Mouse (Mus musculus): Measurements from ENCODE around the gene Cldn4.

The Cldn4 gene

GRCm38 (mm10) chr5:134946857-134947255 is at the start of gene Cldn4:
TSS of gene Cldn4 (minus strand) at chr5:134946934.
- DNase-seq (ENCODE audit: low spot score): no peak

- DNase-seq (ENCODE audit: low spot score): no peak
Observed at GRCm38 (mm10) chr5:134992566-134992965, 45.8 kb upstream of the Cldn4 start.

- no peak for DNase-seq (ENCODE audit: low spot score)
Observed at GRCm38 (mm10) chr5:134989741-134990140, 43.0 kb upstream of the Cldn4 start.

- no peak for DNase-seq (ENCODE audit: low spot score)
Observed at GRCm38 (mm10) chr5:134989166-134989565, 42.4 kb upstream of the Cldn4 start.

- no peak for DNase-seq (ENCODE audit: low spot score)
Observed at GRCm38 (mm10) chr5:134986298-134987268, 39.8 kb upstream of the Cldn4 start.

GRCm38 (mm10) chr5:134985633-134986297 is 39.0 kb upstream of the Cldn4 start, which contains the start of gene Cldn3:
TSS of gene Cldn3 (plus strand) at chr5:134986214.
- no peak for DNase-seq (ENCODE audit: low spot score)

GRCm38 (mm10) chr5:134983771-134984170 is 37.0 kb upstream of the Cldn4 start:
- DNase-seq (ENCODE audit: low spot score): no peak

- no peak for DNase-seq (ENCODE audit: low spot score)
Observed at GRCm38 (mm10) chr5:134983111-134983510, 36.4 kb upstream of the Cldn4 start.

- DNase-seq (ENCODE audit: low spot score): no peak
Observed at GRCm38 (mm10) chr5:134981149-134981548, 34.4 kb upstream of the Cldn4 start.

- no peak for DNase-seq (ENCODE audit: low spot score)
Observed at GRCm38 (mm10) chr5:134977837-134978236, 31.1 kb upstream of the Cldn4 start.

GRCm38 (mm10) chr5:134976577-134977250 is 30.0 kb upstream of the Cldn4 start:
- no peak for DNase-seq (ENCODE audit: low spot score)

- DNase-seq (ENCODE audit: low spot score): no peak
Observed at GRCm38 (mm10) chr5:134976164-134976563, 29.4 kb upstream of the Cldn4 start.

- DNase-seq (ENCODE audit: low spot score): no peak
Observed at GRCm38 (mm10) chr5:134974921-134975320, 28.2 kb upstream of the Cldn4 start.

- no peak for DNase-seq (ENCODE audit: low spot score)
Observed at GRCm38 (mm10) chr5:134974294-134974693, 27.6 kb upstream of the Cldn4 start.

- no peak for DNase-seq (ENCODE audit: low spot score)
Observed at GRCm38 (mm10) chr5:134973526-134973925, 26.8 kb upstream of the Cldn4 start.

GRCm38 (mm10) chr5:134973081-134973480 is 26.3 kb upstream of the Cldn4 start:
- DNase-seq (ENCODE audit: low spot score): no peak

- DNase-seq (ENCODE audit: low spot score): no peak
Observed at GRCm38 (mm10) chr5:134970671-134971070, 23.9 kb upstream of the Cldn4 start.

GRCm38 (mm10) chr5:134967164-134967944 is 20.6 kb upstream of the Cldn4 start:
- DNase-seq (ENCODE audit: low spot score): no peak

- DNase-seq (ENCODE audit: low spot score): peak; percentile 42
Observed at GRCm38 (mm10) chr5:134965852-134966821, 19.4 kb upstream of the Cldn4 start.

GRCm38 (mm10) chr5:134965473-134965851 is 18.7 kb upstream of the Cldn4 start:
- DNase-seq (ENCODE audit: low spot score): peak; percentile 63

All from spleen, adult 12 weeks (tissue).